Mouse (Mus musculus): ENCODE measurements at regions not wholly inside any gene's neighbourhood (a gene's known extent, or its start where the extent isn't known, plus 50 kb on each side); places are given as distances from the start of the nearest gene placed in this dataset.

GRCm38 (mm10) chr10:8969016-8969415, 83.1 kb upstream of the Sash1 start:
- peaks cover 9% of the 10 kb centered on the region for H3K4me1 ChIP-seq
- no peak overlapping the region for H3K4me3 ChIP-seq (replicated peaks)
- H3K9me3 ChIP-seq: no peaks in the 10 kb centered on the region
- peaks cover 9% of the 10 kb centered on the region for H3K27me3 ChIP-seq (replicated peaks)
- no peaks in the 10 kb centered on the region for H3K36me3 ChIP-seq (replicated peaks; ENCODE audit: low read length)
- no peak for TF ChIP-seq GATA1 (IDR thresholded peaks at IDR 0.05; ENCODE audit: borderline replicate concordance, low read length)
- no peak for TF ChIP-seq FLI1 (IDR thresholded peaks at IDR 0.05; ENCODE audit: low read length)

GRCm38 (mm10) chr10:8968276-8968923, 82.5 kb upstream of the Sash1 start:
- peaks cover 2% of the 10 kb centered on the region; the same call in 1 of the 2 replicates for H3K4me1 ChIP-seq
- H3K4me3 ChIP-seq (replicated peaks): no peak overlapping the region
- no peaks in the 10 kb centered on the region for H3K36me3 ChIP-seq (replicated peaks; ENCODE audit: low read length)
- H3K27me3 ChIP-seq (replicated peaks): peaks cover 9% of the 10 kb centered on the region
- H3K9me3 ChIP-seq: no peaks in the 10 kb centered on the region
- TF ChIP-seq GATA1 (IDR thresholded peaks at IDR 0.05; ENCODE audit: borderline replicate concordance, low read length) (no peak), FLI1 (IDR thresholded peaks at IDR 0.05; ENCODE audit: low read length) (no peak)

- Histone ChIP-seq H3K4me3 (replicated peaks) (no peak overlapping the region), H3K36me3 (replicated peaks; ENCODE audit: low read length) (no peaks in the 10 kb centered on the region), H3K4me1 (no peaks in the 10 kb centered on the region), H3K27me3 (replicated peaks) (peaks cover 2% of the 10 kb centered on the region), H3K9me3 (no peaks in the 10 kb centered on the region)
- TF ChIP-seq GATA1 (IDR thresholded peaks at IDR 0.05; ENCODE audit: borderline replicate concordance, low read length): no peak
- TF ChIP-seq FLI1 (IDR thresholded peaks at IDR 0.05; ENCODE audit: low read length): no peak
These were observed 77.1 kb upstream of the Sash1 start for GRCm38 (mm10) chr10:8962921-8963320.

GRCm38 (mm10) chr10:8960964-8961675, 75.2 kb upstream of the Sash1 start:
- Histone ChIP-seq H3K27me3 (replicated peaks) (no peaks in the 10 kb centered on the region), H3K9me3 (no peaks in the 10 kb centered on the region), H3K36me3 (replicated peaks; ENCODE audit: low read length) (no peaks in the 10 kb centered on the region), H3K4me3 (replicated peaks) (no peak overlapping the region), H3K4me1 (peaks cover 12% of the 10 kb centered on the region)
- TF ChIP-seq FLI1 (IDR thresholded peaks at IDR 0.05; ENCODE audit: low read length) (no peak), GATA1 (IDR thresholded peaks at IDR 0.05; ENCODE audit: borderline replicate concordance, low read length) (no peak)

- Histone ChIP-seq H3K4me1 (peaks cover 19% of the 10 kb centered on the region), H3K36me3 (replicated peaks; ENCODE audit: low read length) (no peaks in the 10 kb centered on the region), H3K27me3 (replicated peaks) (no peaks in the 10 kb centered on the region), H3K4me3 (replicated peaks) (no peak overlapping the region), H3K9me3 (no peaks in the 10 kb centered on the region)
- TF ChIP-seq GATA1 (IDR thresholded peaks at IDR 0.05; ENCODE audit: borderline replicate concordance, low read length): no peak
These were observed 74.5 kb upstream of the Sash1 start for GRCm38 (mm10) chr10:8960275-8960960.

- Histone ChIP-seq H3K27me3 (replicated peaks) (no peaks in the 10 kb centered on the region), H3K4me3 (replicated peaks) (peak overlapping the region; percentile 21), H3K36me3 (replicated peaks; ENCODE audit: low read length) (no peaks in the 10 kb centered on the region), H3K4me1 (peaks cover 27% of the 10 kb centered on the region), H3K9me3 (no peaks in the 10 kb centered on the region)
- TF ChIP-seq GATA1 (IDR thresholded peaks at IDR 0.05; ENCODE audit: borderline replicate concordance, low read length) (no peak), FLI1 (IDR thresholded peaks at IDR 0.05; ENCODE audit: low read length) (no peak)
These were observed 69.8 kb upstream of the Sash1 start for GRCm38 (mm10) chr10:8955499-8956211.

GRCm38 (mm10) chr10:8954003-8954402, 68.1 kb upstream of the Sash1 start:
- H3K4me1 ChIP-seq: peaks cover 28% of the 10 kb centered on the region
- H3K27me3 ChIP-seq (replicated peaks): no peaks in the 10 kb centered on the region
- H3K9me3 ChIP-seq: no peaks in the 10 kb centered on the region
- TF ChIP-seq FLI1 (IDR thresholded peaks at IDR 0.05; ENCODE audit: low read length): no peak
- TF ChIP-seq GATA1 (IDR thresholded peaks at IDR 0.05; ENCODE audit: borderline replicate concordance, low read length): no peak
- H3K36me3 ChIP-seq (replicated peaks; ENCODE audit: low read length): no peaks in the 10 kb centered on the region
- H3K4me3 ChIP-seq (replicated peaks): no peak overlapping the region

- no peak for TF ChIP-seq GATA1 (IDR thresholded peaks at IDR 0.05; ENCODE audit: borderline replicate concordance, low read length)
- no peak for TF ChIP-seq FLI1 (IDR thresholded peaks at IDR 0.05; ENCODE audit: low read length)
- H3K36me3 ChIP-seq (replicated peaks; ENCODE audit: low read length): no peaks in the 10 kb centered on the region
- no peaks in the 10 kb centered on the region for H3K27me3 ChIP-seq (replicated peaks)
- H3K4me3 ChIP-seq (replicated peaks): no peak overlapping the region
- no peaks in the 10 kb centered on the region for H3K9me3 ChIP-seq
- H3K4me1 ChIP-seq: peaks cover 39% of the 10 kb centered on the region
These were observed 67.1 kb upstream of the Sash1 start for GRCm38 (mm10) chr10:8952922-8953321.

- no peaks in the 10 kb centered on the region for H3K27me3 ChIP-seq (replicated peaks)
- TF ChIP-seq FLI1 (IDR thresholded peaks at IDR 0.05; ENCODE audit: low read length) (no peak), GATA1 (IDR thresholded peaks at IDR 0.05; ENCODE audit: borderline replicate concordance, low read length) (no peak)
- peaks cover 37% of the 10 kb centered on the region for H3K4me1 ChIP-seq
- no peaks in the 10 kb centered on the region for H3K36me3 ChIP-seq (replicated peaks; ENCODE audit: low read length)
- no peak overlapping the region for H3K4me3 ChIP-seq (replicated peaks)
- no peaks in the 10 kb centered on the region for H3K9me3 ChIP-seq
These were observed 66.1 kb upstream of the Sash1 start for GRCm38 (mm10) chr10:8951937-8952336.

All from megakaryocyte, embryonic 14.5 days (primary cell).